Mouse (Mus musculus) MEL (cell line): ENCODE data around the gene St7l. TPM values are rescaled to one million over a fixed set of nuclear protein-coding genes. Genes with fewer than 3 reads are reported as not detected.

Source experiments
- DNase-seq: peaks from one replicate; pipeline ENCODE4 v3.0.0; 2011; ENCODE audit warnings: low read depth, low spot score
- H3K27ac ChIP-seq: 2 replicates; pipeline ENCODE4 v1.5.1; 2012; ENCODE audit warnings: low read depth, mild to moderate bottlenecking, control low read depth, low read length, moderate library complexity; ENCODE audit not compliant: control insufficient read depth
- H3K27me3 ChIP-seq, 2 experiments: fragments of 150-350 bp in 1 of 2; sonication (generic) in 1 of 2; 2 replicates each; pipeline ENCODE4 v1.6.1; 2012; ENCODE audit warnings: low read length in 2 of 2, mild to moderate bottlenecking in 2 of 2, improper control_type of control experiment in 1 of 2, moderate library complexity in 1 of 2; ENCODE audit not compliant: insufficient read depth in 2 of 2, control insufficient read depth in 1 of 2
- H3K36me3 ChIP-seq, 2 experiments: 2 replicates each; pipeline ENCODE4 v1.6.1; 2012 to 2014; ENCODE audit warnings: low read length in 2 of 2, improper control_type of control experiment in 1 of 2, inconsistent platforms in 1 of 2, mild to moderate bottlenecking in 1 of 2; ENCODE audit not compliant: insufficient read depth in 2 of 2, control insufficient read depth in 1 of 2
- H3K4me1 ChIP-seq, 2 experiments: fragments of 150-350 bp in 1 of 2; sonication (generic) in 1 of 2; 2 replicates each; pipeline ENCODE4 v1.6.1; 2012; ENCODE audit warnings: low read length in 2 of 2, improper control_type of control experiment in 1 of 2, mild to moderate bottlenecking in 1 of 2; ENCODE audit not compliant: insufficient read depth in 2 of 2, control insufficient read depth in 1 of 2
- H3K4me3 ChIP-seq, 2 experiments: fragments of 150-350 bp in 1 of 2; sonication (generic) in 1 of 2; 2 replicates each; pipeline ENCODE4 v1.5.1; 2012; ENCODE audit warnings: low read depth in 2 of 2, low read length in 2 of 2, mild to moderate bottlenecking in 2 of 2, moderate library complexity in 2 of 2, control low read depth in 1 of 2, improper control_type of control experiment in 1 of 2; ENCODE audit not compliant: control insufficient read depth in 1 of 2, insufficient read depth in 1 of 2
- H3K79me2 ChIP-seq: 2 replicates; pipeline ENCODE4 v1.6.1; 2012; ENCODE audit warnings: mild to moderate bottlenecking, low read length, moderate library complexity; ENCODE audit not compliant: control insufficient read depth, poor library complexity, insufficient read depth
- H3K9ac ChIP-seq: 2 replicates; pipeline ENCODE4 v1.6.1; 2012; ENCODE audit warnings: low read depth, mild to moderate bottlenecking, control low read depth, low read length, moderate library complexity; ENCODE audit not compliant: control insufficient read depth, poor library complexity, severe bottlenecking
- H3K9me3 ChIP-seq: fragments of 150-350 bp; sonication (generic); replicated peaks from 2 replicates; pipeline ENCODE4 v1.6.1; 2012; ENCODE audit warnings: mild to moderate bottlenecking, low read length, improper control_type of control experiment, moderate library complexity; ENCODE audit not compliant: insufficient read depth
- BHLHE40 ChIP-seq: IDR thresholded peaks from 2 replicates; pipeline ENCODE4 v1.6.1; 2012; ENCODE audit warnings: low read depth, mild to moderate bottlenecking, inconsistent platforms, low read length, improper control_type of control experiment, borderline replicate concordance
- CHD2 ChIP-seq: IDR thresholded peaks from 2 replicates; pipeline ENCODE4 v1.6.1; 2011; ENCODE audit warnings: low read length, improper control_type of control experiment
- CTCF ChIP-seq, 3 experiments: IDR thresholded peaks in 2 of 3; conservative IDR thresholded peaks in 1 of 3; 2 replicates each; pipeline ENCODE4 v1.5.1; 2011 to 2012; ENCODE audit warnings: low read length in 3 of 3, low read depth in 2 of 3, mild to moderate bottlenecking in 2 of 3, improper control_type of control experiment in 1 of 3, inconsistent platforms in 1 of 3, mixed read lengths in 1 of 3, moderate library complexity in 1 of 3; ENCODE audit not compliant: control insufficient read depth in 1 of 3, insufficient read depth in 1 of 3, poor library complexity in 1 of 3, severe bottlenecking in 1 of 3
- ELF1 ChIP-seq: IDR thresholded peaks from 2 replicates; pipeline ENCODE4 v1.6.1; 2014; ENCODE audit warnings: low read depth, mild to moderate bottlenecking, inconsistent platforms, low read length, improper control_type of control experiment, moderate library complexity
- ETS1 ChIP-seq: IDR thresholded peaks from 2 replicates; pipeline ENCODE4 v1.6.1; 2012; ENCODE audit warnings: low read depth, mild to moderate bottlenecking, inconsistent platforms, low read length, improper control_type of control experiment, moderate library complexity
- GATA1 ChIP-seq: IDR thresholded peaks from 2 replicates; pipeline ENCODE4 v1.6.1; 2011; ENCODE audit warnings: low read depth, low read length, improper control_type of control experiment
- JUND ChIP-seq: IDR thresholded peaks from 2 replicates; pipeline ENCODE4 v1.6.1; 2011; ENCODE audit warnings: low read depth, mild to moderate bottlenecking, improper control_type of control experiment, low read length
- KAT2A ChIP-seq: conservative IDR thresholded peaks from 2 replicates; pipeline ENCODE4 v1.6.1; 2012; ENCODE audit warnings: low read depth, low read length, improper control_type of control experiment, inconsistent platforms
- MAFK ChIP-seq: IDR thresholded peaks from 2 replicates; pipeline ENCODE4 v1.6.1; 2011; ENCODE audit warnings: low read depth, mild to moderate bottlenecking, low read length, improper control_type of control experiment, borderline replicate concordance
- MAX ChIP-seq: IDR thresholded peaks from 2 replicates; pipeline ENCODE4 v1.6.1; 2011; ENCODE audit warnings: low read length, improper control_type of control experiment
- MEF2A ChIP-seq: IDR thresholded peaks from 2 replicates; pipeline ENCODE4 v1.6.1; 2014; ENCODE audit warnings: low read depth, mild to moderate bottlenecking, inconsistent platforms, low read length, improper control_type of control experiment; ENCODE audit not compliant: poor library complexity, insufficient replicate concordance, severe bottlenecking; ENCODE audit errors: extremely low read depth
- NELFE ChIP-seq: IDR thresholded peaks from 2 replicates; pipeline ENCODE4 v1.6.1; 2011; ENCODE audit warnings: low read depth, low read length, improper control_type of control experiment
- NRF1 ChIP-seq: IDR thresholded peaks from 2 replicates; pipeline ENCODE4 v1.6.1; 2014; ENCODE audit warnings: low read depth, mild to moderate bottlenecking, inconsistent platforms, low read length, improper control_type of control experiment, moderate library complexity; ENCODE audit not compliant: poor library complexity, insufficient read depth, severe bottlenecking
- POLR2AphosphoS2 ChIP-seq: IDR thresholded peaks from 2 replicates; pipeline ENCODE4 v1.6.1; 2011; ENCODE audit warnings: low read length, improper control_type of control experiment
- ZNF384 ChIP-seq: IDR thresholded peaks from 2 replicates; pipeline ENCODE4 v1.6.1; 2012; ENCODE audit warnings: low read depth, mild to moderate bottlenecking, inconsistent platforms, low read length, improper control_type of control experiment
- polyA plus RNA-seq, 2 experiments: library from polyadenylated mRNA; stranded (reverse) in 1 of 2; unstranded in 1 of 2; fragments of >175 nt in 1 of 2; fragments of >200 nt in 1 of 2; gene quantifications; 2 replicates each; pipeline versions ENCODE4 v1.2.1 to v1.2.4; 2012; ENCODE audit warnings: low replicate concordance in 2 of 2, low read depth in 1 of 2; ENCODE audit not compliant: insufficient read length in 2 of 2, insufficient read depth in 1 of 2, missing spikeins in 1 of 2
- total RNA-seq: library from RNA; depleted of rRNA; stranded (reverse); fragments of 300-350 nt; gene quantifications from 2 replicates; pipeline ENCODE4 v1.2.3, GENCODE M21; 2012

The St7l gene
- total and polyA plus RNA-seq, 3 experiments: 8.0 to 8.6 TPM; not detected in 1

DNA sequence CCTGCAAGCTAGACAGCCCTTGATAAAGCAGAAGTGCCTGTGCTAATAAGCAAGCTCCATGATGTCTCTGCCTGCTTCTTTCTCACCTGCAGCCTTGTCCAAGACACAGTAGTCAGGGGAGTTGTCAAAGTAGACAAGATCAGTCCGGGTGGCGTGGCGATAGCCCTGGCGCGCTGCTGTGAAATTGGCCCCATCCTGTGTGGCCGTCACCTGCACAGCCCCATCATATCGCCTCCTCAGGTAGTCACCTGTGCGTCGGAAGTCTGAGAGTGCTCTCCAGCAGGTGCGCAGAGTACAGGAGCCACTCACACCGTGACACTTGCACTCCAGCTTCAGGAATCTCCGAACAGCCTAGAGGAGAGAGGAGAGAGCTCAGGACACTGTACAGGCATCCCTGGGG lies 87.1 kb downstream of the St7l start:
- no peaks in the 10 kb centered on the region for H3K79me2 ChIP-seq
- H3K4me3 ChIP-seq: no peak overlapping the region
- no peaks in the 10 kb centered on the region for H3K36me3 ChIP-seq
- no peak for DNase-seq
- H3K27ac ChIP-seq: no peak overlapping the region
- H3K4me1 ChIP-seq: no peaks in the 10 kb centered on the region
- no peaks in the 10 kb centered on the region for H3K9me3 ChIP-seq
- no peak for TF ChIP-seq GATA1
- no peak overlapping the region for H3K9ac ChIP-seq
- no peaks in the 10 kb centered on the region for H3K27me3 ChIP-seq

- DNase-seq: no peak
- no peaks in the 10 kb centered on the region for H3K27me3 ChIP-seq
- H3K79me2 ChIP-seq: no peaks in the 10 kb centered on the region
- H3K4me3 ChIP-seq: no peak overlapping the region
- no peak overlapping the region for H3K27ac ChIP-seq
- no peaks in the 10 kb centered on the region for H3K36me3 ChIP-seq
- no peak for TF ChIP-seq MEF2A
- no peak for TF ChIP-seq CTCF (IDR thresholded peaks at IDR 0.05 in 2 of 3, conservative IDR thresholded peaks at IDR 0.05 in 1 of 3; ENCODE audit: control insufficient read depth in 1 of 3, insufficient read depth in 1 of 3, low read depth in 2 of 3, low read length in 3 of 3, poor library complexity in 1 of 3, severe bottlenecking in 1 of 3)
- TF ChIP-seq BHLHE40: no peak
- TF ChIP-seq MAX: no peak
- no peak for TF ChIP-seq GATA1
- TF ChIP-seq NRF1: no peak
- TF ChIP-seq NELFE: no peak
- TF ChIP-seq CHD2: no peak
- TF ChIP-seq POLR2AphosphoS2: no peak
- no peak for TF ChIP-seq MAFK
- no peak for TF ChIP-seq JUND
- H3K4me1 ChIP-seq: no peaks in the 10 kb centered on the region
- no peaks in the 10 kb centered on the region for H3K9me3 ChIP-seq
- no peak overlapping the region for H3K9ac ChIP-seq
Measured at GRCm38 (mm10) chr3:104952891-104953670, 89.3 kb downstream of the St7l start.

GRCm38 (mm10) chr3:104954137-104954536 lies 90.3 kb downstream of the St7l start:
- Histone ChIP-seq H3K4me1 (no peaks in the 10 kb centered on the region), H3K79me2 (no peaks in the 10 kb centered on the region), H3K9me3 (no peaks in the 10 kb centered on the region), H3K4me3 (no peak overlapping the region), H3K27me3 (no peaks in the 10 kb centered on the region)
- no peak for TF ChIP-seq ELF1
- TF ChIP-seq CHD2: no peak
- TF ChIP-seq KAT2A: no peak
- TF ChIP-seq CTCF (IDR thresholded peaks at IDR 0.05 in 2 of 3, conservative IDR thresholded peaks at IDR 0.05 in 1 of 3; ENCODE audit: control insufficient read depth in 1 of 3, insufficient read depth in 1 of 3, low read depth in 2 of 3, low read length in 3 of 3, poor library complexity in 1 of 3, severe bottlenecking in 1 of 3): no peak
- no peak for TF ChIP-seq ETS1
- TF ChIP-seq ZNF384: no peak
- no peak for TF ChIP-seq MAFK
- TF ChIP-seq, all 39 proteins: peak for 0
- Histone ChIP-seq H3K27ac (no peak overlapping the region), H3K36me3 (no peaks in the 10 kb centered on the region), H3K9ac (no peak overlapping the region)
- no peak for DNase-seq
